Mouse (Mus musculus): ENCODE measurements around the gene Ddhd1. TPM values are rescaled to one million over a fixed set of nuclear protein-coding genes. Genes with fewer than 3 reads are reported as not detected.

Gene Ddhd1
- polyA plus RNA-seq, 1 experiment from 2014 or later = 13.9 TPM

DNA sequence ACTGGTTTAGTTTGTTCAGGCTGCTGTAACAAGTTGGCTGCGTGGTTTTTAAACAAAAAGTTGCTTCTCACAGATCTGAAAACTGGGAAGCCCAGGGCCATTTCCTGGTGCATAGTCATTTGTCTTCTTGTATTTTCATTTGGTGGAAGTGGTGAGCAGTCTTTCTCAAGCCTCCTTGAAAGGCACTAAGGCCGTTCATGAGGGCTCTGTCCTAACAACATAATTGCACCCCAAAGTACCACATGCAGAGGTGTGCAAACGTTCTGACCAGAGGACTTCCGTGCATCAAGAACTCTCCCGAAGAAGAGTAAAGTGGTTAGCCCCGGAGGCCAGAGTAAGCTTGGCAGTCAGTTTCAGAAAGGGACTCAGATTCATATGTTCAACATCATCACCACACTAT is 18.8 kb upstream of the Ddhd1 start:
- H3K4me1 ChIP-seq (ENCODE audit: control insufficient read depth, insufficient read depth, low read length) = no peaks in the 10 kb centered on the region
- H3K36me3 ChIP-seq (ENCODE audit: control insufficient read depth, insufficient read depth, low read length) = no peaks in the 10 kb centered on the region
- no peaks in the 10 kb centered on the region for H3K9me3 ChIP-seq (replicated peaks; ENCODE audit: control insufficient read depth, low read length)
- ATAC-seq (replicated peaks; ENCODE audit: insufficient number of reproducible peaks, low FRiP score, low TSS enrichment) = no peak
- 74% methylated on average over 6 of the region's 6 CpGs for WGBS (ENCODE audit: insufficient replicate concordance)
- H3K9ac ChIP-seq (ENCODE audit: low read depth, low read length) = no peak overlapping the region
- no peaks in the 10 kb centered on the region for H3K27me3 ChIP-seq (ENCODE audit: control insufficient read depth, insufficient read depth, low read length)
- H3K4me3 ChIP-seq (ENCODE audit: low read depth, low read length) = no peak overlapping the region
- no peak overlapping the region for H3K4me2 ChIP-seq
- no peak overlapping the region for H3K27ac ChIP-seq (ENCODE audit: low read depth, low read length)

GRCm38 (mm10) chr14:45668325-45668724 is 10.4 kb upstream of the Ddhd1 start:
- Histone ChIP-seq H3K27me3 (ENCODE audit: control insufficient read depth, insufficient read depth, low read length) (no peaks in the 10 kb centered on the region), H3K9me3 (replicated peaks; ENCODE audit: control insufficient read depth, low read length) (no peaks in the 10 kb centered on the region), H3K9ac (ENCODE audit: low read depth, low read length) (no peak overlapping the region), H3K4me2 (no peak overlapping the region), H3K36me3 (ENCODE audit: control insufficient read depth, insufficient read depth, low read length) (no peaks in the 10 kb centered on the region), H3K4me3 (ENCODE audit: low read depth, low read length) (no peak overlapping the region), H3K27ac (ENCODE audit: low read depth, low read length) (no peak overlapping the region), H3K4me1 (ENCODE audit: control insufficient read depth, insufficient read depth, low read length) (no peaks in the 10 kb centered on the region)
- WGBS (ENCODE audit: insufficient replicate concordance) = 82% methylated on average over 4 of the region's 4 CpGs
- ATAC-seq (replicated peaks; ENCODE audit: insufficient number of reproducible peaks, low FRiP score, low TSS enrichment) = no peak

DNA sequence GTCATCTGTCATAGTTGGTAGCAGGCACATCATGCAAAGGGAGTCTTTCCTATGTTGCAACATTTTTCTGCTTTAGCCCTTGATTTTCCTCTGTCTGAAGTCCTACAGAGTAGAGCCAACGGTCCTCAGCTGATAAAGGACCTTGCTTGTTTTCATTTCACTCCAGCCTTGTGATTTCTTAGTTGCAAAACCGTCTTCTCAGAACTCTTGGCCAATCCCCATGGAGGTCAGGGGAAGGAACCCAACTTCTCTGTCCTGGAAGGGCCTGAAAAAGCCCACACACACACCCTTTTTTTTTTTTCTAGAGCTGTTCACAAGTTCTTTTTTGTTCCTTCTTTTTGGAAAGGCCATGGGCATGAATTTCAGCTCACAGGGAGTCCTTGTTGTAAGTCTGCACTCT is 9.3 kb upstream of the Ddhd1 start:
- no peak for ATAC-seq (replicated peaks; ENCODE audit: insufficient number of reproducible peaks, low FRiP score, low TSS enrichment)
- Histone ChIP-seq H3K9ac (ENCODE audit: low read depth, low read length) (no peak overlapping the region), H3K27me3 (ENCODE audit: control insufficient read depth, insufficient read depth, low read length) (no peaks in the 10 kb centered on the region), H3K27ac (ENCODE audit: low read depth, low read length) (no peak overlapping the region), H3K4me2 (no peak overlapping the region), H3K36me3 (ENCODE audit: control insufficient read depth, insufficient read depth, low read length) (no peaks in the 10 kb centered on the region), H3K9me3 (replicated peaks; ENCODE audit: control insufficient read depth, low read length) (no peaks in the 10 kb centered on the region), H3K4me3 (ENCODE audit: low read depth, low read length) (no peak overlapping the region), H3K4me1 (ENCODE audit: control insufficient read depth, insufficient read depth, low read length) (no peaks in the 10 kb centered on the region)
- 55% methylated on average over 2 of the region's 2 CpGs for WGBS (ENCODE audit: insufficient replicate concordance)

DNA sequence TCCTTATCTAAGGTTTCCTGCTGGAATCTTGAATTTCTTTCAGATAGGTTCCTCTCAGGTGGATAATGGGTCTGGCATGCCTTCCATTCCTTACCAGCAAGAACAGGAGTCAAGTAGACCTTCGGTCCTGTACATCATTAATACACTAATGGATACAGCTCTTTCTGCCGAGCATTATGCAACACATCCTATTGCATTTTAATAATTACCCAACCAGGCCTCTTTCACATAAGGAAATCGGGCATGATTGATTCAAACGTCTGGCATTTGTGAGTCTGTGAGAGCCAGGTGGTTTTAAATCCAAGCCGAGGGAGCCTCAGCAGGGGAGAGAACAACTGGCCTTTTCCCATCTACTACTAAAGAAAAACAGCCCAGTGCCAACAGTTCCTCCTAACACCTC is 3.6 kb upstream of the Ddhd1 start:
- Histone ChIP-seq H3K4me2 (no peak overlapping the region), H3K27ac (ENCODE audit: low read depth, low read length) (no peak overlapping the region), H3K4me1 (ENCODE audit: control insufficient read depth, insufficient read depth, low read length) (peaks cover 5% of the 10 kb centered on the region), H3K9ac (ENCODE audit: low read depth, low read length) (no peak overlapping the region), H3K9me3 (replicated peaks; ENCODE audit: control insufficient read depth, low read length) (no peaks in the 10 kb centered on the region), H3K4me3 (ENCODE audit: low read depth, low read length) (no peak overlapping the region), H3K27me3 (ENCODE audit: control insufficient read depth, insufficient read depth, low read length) (no peaks in the 10 kb centered on the region), H3K36me3 (ENCODE audit: control insufficient read depth, insufficient read depth, low read length) (no peaks in the 10 kb centered on the region)
- no peak for ATAC-seq (replicated peaks; ENCODE audit: insufficient number of reproducible peaks, low FRiP score, low TSS enrichment)
- WGBS (ENCODE audit: insufficient replicate concordance) = 39% methylated on average over 5 of the region's 5 CpGs

DNA sequence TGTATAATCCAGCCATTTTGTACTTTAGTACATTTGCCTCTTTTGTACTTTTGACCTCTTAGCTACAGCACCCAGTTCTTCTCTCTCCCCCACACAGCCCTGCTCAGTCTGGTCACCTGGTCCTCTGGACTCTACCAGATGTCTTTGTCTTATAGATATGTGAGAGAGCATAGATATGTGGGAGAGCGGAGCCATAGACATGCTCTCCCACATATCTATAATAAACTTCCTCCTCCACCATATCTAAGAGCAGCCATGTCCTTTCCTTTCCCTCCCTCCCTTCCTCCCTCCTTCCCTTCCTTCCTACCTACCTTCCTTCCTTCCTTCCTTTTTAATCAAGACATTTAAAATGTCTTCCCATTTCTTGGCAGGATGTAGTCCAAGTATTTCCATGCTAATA is 2.4 kb upstream of the Ddhd1 start:
- Histone ChIP-seq H3K36me3 (ENCODE audit: control insufficient read depth, insufficient read depth, low read length) (no peaks in the 10 kb centered on the region), H3K9me3 (replicated peaks; ENCODE audit: control insufficient read depth, low read length) (no peaks in the 10 kb centered on the region), H3K27ac (ENCODE audit: low read depth, low read length) (no peak overlapping the region), H3K9ac (ENCODE audit: low read depth, low read length) (no peak overlapping the region), H3K4me1 (ENCODE audit: control insufficient read depth, insufficient read depth, low read length) (peaks cover 12% of the 10 kb centered on the region), H3K27me3 (ENCODE audit: control insufficient read depth, insufficient read depth, low read length) (no peaks in the 10 kb centered on the region), H3K4me2 (no peak overlapping the region), H3K4me3 (ENCODE audit: low read depth, low read length) (no peak overlapping the region)
- WGBS (ENCODE audit: insufficient replicate concordance) = 43% methylated on average over 1 of the region's 1 CpGs
- no peak for ATAC-seq (replicated peaks; ENCODE audit: insufficient number of reproducible peaks, low FRiP score, low TSS enrichment)

DNA sequence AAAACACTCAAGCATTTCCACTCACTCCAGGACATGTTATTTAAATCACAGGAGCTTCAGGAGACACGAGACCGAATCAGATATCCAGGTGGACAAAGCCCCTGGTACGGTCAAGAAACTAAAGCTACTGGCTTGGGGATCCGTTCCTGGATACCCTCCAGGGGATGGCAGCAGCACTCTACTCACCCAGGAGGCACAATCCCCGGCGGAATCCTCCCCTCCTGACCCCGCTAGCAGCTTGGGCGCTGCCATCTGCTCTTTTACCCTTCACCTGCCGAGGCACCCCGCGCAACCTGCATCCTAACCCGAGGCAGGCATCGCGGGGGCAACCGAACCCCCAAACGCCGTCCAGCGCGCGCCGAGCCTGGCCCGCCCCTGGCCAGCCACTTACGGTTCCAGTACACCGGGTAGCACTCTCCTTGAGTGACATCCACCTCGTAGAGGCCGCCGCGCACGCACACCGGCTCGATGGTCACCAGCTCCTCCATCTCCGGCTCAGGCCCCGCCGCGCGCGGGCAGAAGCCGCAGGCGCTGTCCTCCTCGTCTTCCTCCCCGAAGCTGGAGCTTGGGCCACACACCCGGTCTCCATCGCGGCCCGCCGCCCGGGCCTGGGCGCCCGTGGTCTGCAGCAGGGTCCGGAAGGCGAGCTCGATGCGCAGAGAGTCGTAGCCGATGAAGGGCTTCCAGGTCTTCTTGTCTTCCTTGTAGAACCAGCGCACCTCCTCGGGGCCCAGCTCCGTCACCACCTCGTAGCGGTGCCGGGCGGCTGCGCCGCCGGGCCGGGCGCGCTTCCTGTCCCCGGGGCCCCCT is 907 bp downstream of the Ddhd1 start:
- Histone ChIP-seq H3K27ac (ENCODE audit: low read depth, low read length) (peak overlapping the region; percentile 95), H3K4me2 (peak overlapping the region; percentile 87), H3K4me3 (ENCODE audit: low read depth, low read length) (peak overlapping the region; percentile 81), H3K4me1 (ENCODE audit: control insufficient read depth, insufficient read depth, low read length) (peaks cover 16% of the 10 kb centered on the region), H3K9ac (ENCODE audit: low read depth, low read length) (peak overlapping the region; percentile 91), H3K9me3 (replicated peaks; ENCODE audit: control insufficient read depth, low read length) (no peaks in the 10 kb centered on the region), H3K27me3 (ENCODE audit: control insufficient read depth, insufficient read depth, low read length) (no peaks in the 10 kb centered on the region), H3K36me3 (ENCODE audit: control insufficient read depth, insufficient read depth, low read length) (no peaks in the 10 kb centered on the region)
- under 1% methylated on average over 69 of the region's 69 CpGs for WGBS (ENCODE audit: insufficient replicate concordance)
- ATAC-seq (replicated peaks; ENCODE audit: insufficient number of reproducible peaks, low FRiP score, low TSS enrichment) = peak; percentile 12; the same call in 1 of the 2 replicates

DNA sequence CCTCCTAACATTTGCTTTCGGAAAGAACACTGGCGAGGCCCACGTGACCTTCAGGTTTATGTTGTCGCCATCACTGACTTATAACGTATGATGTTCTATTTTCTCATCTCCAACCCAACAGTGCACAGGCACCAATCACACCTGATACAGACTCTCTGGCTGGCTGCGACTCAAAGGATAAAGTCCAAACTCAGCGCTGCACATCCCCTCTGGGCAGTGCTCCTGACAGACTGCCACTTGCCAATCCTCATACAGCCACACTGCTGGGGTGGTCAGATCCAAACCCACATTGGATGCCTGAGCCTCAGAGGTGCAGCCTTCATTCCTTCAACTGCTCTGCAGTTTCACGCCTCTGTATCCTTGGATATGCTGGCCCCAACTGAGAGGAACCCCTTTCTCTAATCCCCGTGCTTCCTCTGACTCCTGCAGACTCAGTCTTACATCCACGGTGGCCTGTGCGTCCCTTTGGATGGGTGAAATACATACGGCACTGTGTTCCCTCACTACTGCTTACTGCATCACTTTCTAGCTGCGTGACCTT is 3.0 kb downstream of the Ddhd1 start:
- peak overlapping the region; percentile 87 for H3K4me2 ChIP-seq
- no peaks in the 10 kb centered on the region for H3K36me3 ChIP-seq (ENCODE audit: control insufficient read depth, insufficient read depth, low read length)
- 76% methylated on average over 13 of the region's 13 CpGs for WGBS (ENCODE audit: insufficient replicate concordance)
- peak overlapping the region; percentile 16 for H3K4me3 ChIP-seq (ENCODE audit: low read depth, low read length)
- H3K9ac ChIP-seq (ENCODE audit: low read depth, low read length) = peak overlapping the region; percentile 54; the same call in 1 of the 2 replicates
- ATAC-seq (replicated peaks; ENCODE audit: insufficient number of reproducible peaks, low FRiP score, low TSS enrichment) = no peak
- H3K27ac ChIP-seq (ENCODE audit: low read depth, low read length) = 0 out of 2 replicates have a peak overlapping the region, but pooled peaks have one; percentile 35
- peaks cover 16% of the 10 kb centered on the region for H3K4me1 ChIP-seq (ENCODE audit: control insufficient read depth, insufficient read depth, low read length)
- H3K9me3 ChIP-seq (replicated peaks; ENCODE audit: control insufficient read depth, low read length) = no peaks in the 10 kb centered on the region
- H3K27me3 ChIP-seq (ENCODE audit: control insufficient read depth, insufficient read depth, low read length) = no peaks in the 10 kb centered on the region

DNA sequence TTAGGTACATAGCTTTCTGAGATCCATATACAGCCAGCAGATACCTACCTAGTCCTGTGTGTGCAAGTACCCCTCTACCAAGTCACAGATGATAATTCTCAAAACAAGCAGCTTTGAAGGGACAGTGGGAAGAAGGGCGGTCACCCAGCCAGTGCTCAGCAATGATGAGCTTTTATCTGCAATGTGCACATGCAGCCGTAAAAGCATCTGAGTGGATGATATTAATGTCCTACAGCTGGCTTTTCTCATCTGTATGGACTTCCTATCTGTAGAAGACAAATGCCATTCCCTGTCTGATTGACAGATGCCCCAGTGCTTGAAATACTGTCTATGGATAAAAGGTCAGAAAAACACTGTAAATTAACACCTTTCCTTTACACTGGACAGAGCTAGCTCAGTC is 4.2 kb downstream of the Ddhd1 start:
- 49% methylated on average over 2 of the region's 2 CpGs for WGBS (ENCODE audit: insufficient replicate concordance)
- no peak overlapping the region for H3K9ac ChIP-seq (ENCODE audit: low read depth, low read length)
- no peaks in the 10 kb centered on the region for H3K9me3 ChIP-seq (replicated peaks; ENCODE audit: control insufficient read depth, low read length)
- no peaks in the 10 kb centered on the region for H3K27me3 ChIP-seq (ENCODE audit: control insufficient read depth, insufficient read depth, low read length)
- H3K36me3 ChIP-seq (ENCODE audit: control insufficient read depth, insufficient read depth, low read length) = no peaks in the 10 kb centered on the region
- H3K4me1 ChIP-seq (ENCODE audit: control insufficient read depth, insufficient read depth, low read length) = peaks cover 18% of the 10 kb centered on the region
- H3K27ac ChIP-seq (ENCODE audit: low read depth, low read length) = peak overlapping the region; percentile 13; the same call in 1 of the 2 replicates
- H3K4me3 ChIP-seq (ENCODE audit: low read depth, low read length) = no peak overlapping the region
- peak overlapping the region; percentile 87; the same call in 1 of the 2 replicates for H3K4me2 ChIP-seq
- ATAC-seq (replicated peaks; ENCODE audit: insufficient number of reproducible peaks, low FRiP score, low TSS enrichment) = peak; percentile 29; the same call in 1 of the 2 replicates
